Mouse (Mus musculus) testis, adult 2 months (tissue): Measurements from ENCODE around the gene 1700086D15Rik. TPM values are rescaled to one million over a fixed set of nuclear protein-coding genes. Genes with fewer than 3 reads are reported as not detected.

Source experiments
- H3K27ac ChIP-seq: fragments of 200-500 bp; 2 replicates; pipeline ENCODE4 v1.5.1; 2012; ENCODE audit warnings: low read depth, low read length; ENCODE audit not compliant: control insufficient read depth, insufficient read depth
- H3K27me3 ChIP-seq: fragments of 200-500 bp; 2 replicates; pipeline ENCODE4 v1.6.1; 2012; ENCODE audit warnings: mild to moderate bottlenecking, low read length, moderate library complexity; ENCODE audit not compliant: control insufficient read depth, insufficient read depth
- H3K36me3 ChIP-seq: fragments of 200-500 bp; 2 replicates; pipeline ENCODE4 v1.6.1; 2012; ENCODE audit warnings: mild to moderate bottlenecking, low read length; ENCODE audit not compliant: control insufficient read depth, insufficient read depth
- H3K4me1 ChIP-seq: fragments of 200-500 bp; 2 replicates; pipeline ENCODE4 v1.6.1; 2012; ENCODE audit warnings: low read length; ENCODE audit not compliant: control insufficient read depth, insufficient read depth
- H3K4me3 ChIP-seq: fragments of 200-500 bp; 2 replicates; pipeline ENCODE4 v1.5.1; 2012; ENCODE audit warnings: low read depth, mild to moderate bottlenecking, low read length, moderate library complexity, mixed read lengths; ENCODE audit not compliant: control insufficient read depth
- CTCF ChIP-seq: fragments of 200-500 bp; IDR thresholded peaks from 2 replicates; pipeline ENCODE4 v1.5.1; 2012; ENCODE audit warnings: low read depth, mild to moderate bottlenecking, inconsistent platforms, low read length, moderate library complexity; ENCODE audit not compliant: control insufficient read depth, insufficient read depth, insufficient replicate concordance
- POLR2A ChIP-seq: fragments of 200-500 bp; IDR thresholded peaks from 2 replicates; pipeline ENCODE4 v1.6.1; 2012; ENCODE audit warnings: low read depth, mild to moderate bottlenecking, inconsistent platforms, low read length, moderate library complexity; ENCODE audit not compliant: control insufficient read depth
- polyA plus RNA-seq: library from polyadenylated mRNA; depleted of rRNA; stranded (reverse); fragments of >200 nt; gene quantifications from 2 replicates; pipeline ENCODE4 v1.2.3, GENCODE M21; 2012

Gene 1700086D15Rik
- polyA plus RNA-seq, 1 experiment, result 6.4 TPM

GRCm38 (mm10) chr11:65186974-65187373 is 27.3 kb upstream of the 1700086D15Rik start:
- no peak for TF ChIP-seq CTCF
- H3K27me3 ChIP-seq, result no peaks in the 10 kb centered on the region
- peak overlapping the region; percentile 22 for H3K4me3 ChIP-seq
- peaks cover 4% of the 10 kb centered on the region; the same call in 1 of the 2 replicates for H3K4me1 ChIP-seq
- no peaks in the 10 kb centered on the region for H3K36me3 ChIP-seq
- H3K27ac ChIP-seq, result no peak overlapping the region

GRCm38 (mm10) chr11:65185114-65185513 is 25.4 kb upstream of the 1700086D15Rik start:
- Histone ChIP-seq H3K27me3 (no peaks in the 10 kb centered on the region), H3K4me1 (peaks cover 4% of the 10 kb centered on the region; the same call in 1 of the 2 replicates), H3K36me3 (no peaks in the 10 kb centered on the region), H3K4me3 (no peak overlapping the region), H3K27ac (no peak overlapping the region)
- TF ChIP-seq CTCF, result no peak
- TF ChIP-seq POLR2A, result no peak

GRCm38 (mm10) chr11:65170121-65170750 is 10.5 kb upstream of the 1700086D15Rik start:
- no peaks in the 10 kb centered on the region for H3K27me3 ChIP-seq
- H3K4me1 ChIP-seq, result no peaks in the 10 kb centered on the region
- no peak overlapping the region for H3K27ac ChIP-seq
- TF ChIP-seq CTCF (no peak), POLR2A (no peak)
- no peaks in the 10 kb centered on the region for H3K36me3 ChIP-seq
- H3K4me3 ChIP-seq, result no peak overlapping the region

DNA sequence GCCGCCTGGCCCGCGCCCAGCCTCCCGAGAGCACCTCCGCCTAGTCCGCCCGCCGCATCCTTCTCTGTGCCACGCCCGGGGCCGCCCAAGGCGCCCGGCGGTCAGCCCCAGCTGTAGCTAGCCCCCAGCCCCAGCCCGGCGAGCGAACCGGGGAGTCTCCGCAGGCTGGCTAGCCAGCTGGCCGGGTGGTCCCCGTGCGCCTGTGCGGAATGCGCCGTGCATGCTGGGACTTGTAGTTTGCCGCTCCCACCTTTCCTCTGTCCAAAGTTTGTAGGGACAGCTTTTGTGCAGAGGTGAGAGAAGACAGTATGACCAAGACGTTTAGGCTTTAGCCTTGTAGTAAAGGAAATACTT is 3.1 kb upstream of the 1700086D15Rik start, which contains the start of gene Arhgap44:
Gene Arhgap44, minus strand, starts transcription at position 195 of the 354 bp plus-strand sequence.
- Histone ChIP-seq H3K27ac (0 out of 2 replicates have a peak within 1 kb of the TSS, but pooled peaks have one; percentile 28), H3K36me3 (no peaks in the 10 kb centered on the region), H3K27me3 (no peaks in the 10 kb centered on the region; the same call in 1 of the 2 replicates), H3K4me1 (peaks cover 15% of the 10 kb centered on the region), H3K4me3 (peak within 1 kb of the TSS; percentile 93)
- no peak for TF ChIP-seq CTCF
- TF ChIP-seq POLR2A, result no peak

DNA sequence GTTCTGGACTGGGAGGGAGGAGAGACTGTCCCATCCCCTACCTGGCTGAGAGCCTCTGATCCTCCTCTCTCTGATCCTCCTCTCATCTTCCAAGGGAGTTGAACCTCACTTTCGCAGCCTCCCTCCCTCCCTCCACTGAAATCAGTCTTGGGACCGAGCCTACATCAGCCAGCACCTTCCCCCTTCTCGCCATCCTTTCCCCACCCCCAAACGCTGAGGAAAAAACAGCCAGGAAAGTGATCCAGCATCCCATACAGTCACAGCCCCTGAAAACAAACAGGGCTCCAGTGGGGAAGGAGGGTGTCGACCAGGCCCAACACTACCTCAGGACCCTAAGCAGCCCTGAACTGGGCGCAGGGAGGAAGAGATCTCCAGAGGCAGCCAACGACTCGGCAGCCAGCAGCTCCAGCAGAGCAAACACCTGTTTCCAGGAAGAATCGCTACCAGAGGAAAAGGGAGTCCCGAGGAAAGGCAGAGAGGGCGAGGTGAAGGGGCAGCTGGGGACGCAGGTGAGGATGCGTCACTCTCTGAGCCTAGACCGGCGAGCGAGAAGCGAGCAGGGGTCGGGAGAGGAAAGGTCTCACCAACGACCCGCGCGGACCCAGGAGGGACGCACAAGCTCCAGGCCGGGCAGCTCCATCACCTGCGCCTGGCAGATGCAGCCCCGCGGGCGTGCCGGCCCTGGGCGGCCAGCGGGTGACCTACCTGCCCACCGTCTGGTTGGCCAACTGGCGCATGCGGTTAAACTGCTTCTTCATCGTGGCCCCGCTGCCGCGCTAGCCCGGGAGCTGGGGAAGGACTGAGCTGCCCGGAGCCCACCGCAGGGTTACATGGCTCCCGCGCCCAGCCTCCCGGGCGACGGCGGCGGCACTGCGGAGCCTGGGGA is 2.4 kb upstream of the 1700086D15Rik start:
- H3K27me3 ChIP-seq, result no peaks in the 10 kb centered on the region; the same call in 1 of the 2 replicates
- H3K4me3 ChIP-seq, result peak overlapping the region; percentile 93
- H3K4me1 ChIP-seq, result peaks cover 21% of the 10 kb centered on the region
- TF ChIP-seq CTCF (no peak), POLR2A (no peak)
- no peaks in the 10 kb centered on the region for H3K36me3 ChIP-seq
- H3K27ac ChIP-seq, result 0 out of 2 replicates have a peak overlapping the region, but pooled peaks have one; percentile 28

DNA sequence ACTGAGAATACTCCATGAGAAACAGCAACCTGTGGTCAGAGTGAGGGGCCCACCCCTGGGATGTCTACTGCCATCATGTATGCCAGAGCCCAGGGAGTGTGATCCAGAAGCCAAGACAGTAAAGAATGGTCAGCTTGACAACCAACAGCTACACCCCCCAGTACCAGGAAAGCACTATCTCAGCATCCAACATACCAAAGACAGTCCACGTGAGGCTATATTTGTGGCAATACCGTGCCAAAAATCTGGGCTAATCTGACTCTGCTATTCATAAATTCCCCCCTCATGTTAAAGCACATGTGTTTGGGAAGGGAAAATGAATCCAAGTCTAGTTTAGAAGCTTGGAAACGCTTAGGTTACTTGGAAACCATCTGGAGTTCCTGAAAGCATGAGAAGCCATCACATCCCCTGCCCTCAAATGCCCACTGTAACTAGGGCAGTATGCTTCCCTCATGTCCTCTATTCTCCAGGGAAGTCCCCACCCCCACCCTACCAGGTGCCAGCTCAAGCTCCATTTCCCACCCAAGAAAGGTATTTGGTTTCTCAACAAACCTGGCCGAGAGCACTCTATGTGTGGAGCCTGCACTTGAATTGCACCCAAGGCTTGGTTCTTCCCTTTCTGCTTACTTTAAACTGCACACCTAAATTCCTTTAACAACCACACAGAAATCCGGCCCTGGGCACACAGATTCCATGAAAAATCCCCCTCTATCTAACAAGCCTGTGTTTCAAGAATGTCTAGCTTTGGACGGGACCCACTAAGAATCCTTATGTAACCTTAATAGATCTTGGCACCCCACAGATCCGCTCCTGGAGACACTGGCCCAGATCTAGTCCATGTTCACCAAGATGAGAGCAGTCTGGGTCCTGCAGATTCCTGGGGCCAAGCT is 1.5 kb upstream of the 1700086D15Rik start:
- TF ChIP-seq CTCF (no peak), POLR2A (no peak)
- 0 out of 2 replicates have a peak overlapping the region, but pooled peaks have one; percentile 28 for H3K27ac ChIP-seq

More for the DNA sequence above, 1.5 kb upstream of the 1700086D15Rik start:
- H3K36me3 ChIP-seq, result no peaks in the 10 kb centered on the region
- peak overlapping the region; percentile 93 for H3K4me3 ChIP-seq
- peaks cover 21% of the 10 kb centered on the region for H3K4me1 ChIP-seq
- H3K27me3 ChIP-seq, result no peaks in the 10 kb centered on the region; the same call in 1 of the 2 replicates
